In the genomic region with DNA sequence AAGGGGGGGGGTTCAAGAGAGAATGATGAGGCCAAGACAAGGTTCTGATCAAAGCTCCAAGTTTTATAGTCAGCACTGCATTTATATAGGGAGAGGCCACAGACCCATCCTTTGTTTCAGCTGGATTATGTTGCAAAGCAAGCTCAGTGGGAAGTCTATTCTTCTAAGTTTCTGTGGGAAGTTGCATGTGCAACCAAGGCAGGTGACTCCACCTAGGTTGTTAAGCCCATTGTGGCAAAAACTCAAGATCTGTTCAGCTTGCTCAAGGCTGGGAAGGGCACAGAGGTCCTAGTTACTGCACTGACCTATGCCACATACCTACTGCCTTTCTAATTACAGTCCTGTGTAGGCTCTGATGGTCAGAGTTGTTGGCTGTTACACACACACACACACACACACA, we compare ENCODE assay signal across 16 mouse cellular contexts.
"Had no signal": no experiment of that assay in that cellular context is flagged by ENCODE, and none has a peak within 500 bp of the region (broad histone marks: within the 10 kb centered on the region; RNA-seq: fewer than 3 reads in every experiment).

No protein-coding gene starts in this region.

- H3K27me3 ChIP-seq: liver, embryonic 15.5 days; lung, embryonic 15.5 days; megakaryocyte, embryonic 14.5 days; midbrain, embryonic 13.5 days; midbrain, embryonic 15.5 days; neural tube, embryonic 12.5 days; stomach, embryonic 15.5 days had no signal

- DNase-seq: lung, adult 2 months; lung, postnatal 14 days; lung, postnatal 36 days; right cerebral cortex, postnatal 14 days; thymus, adult 2 months; thymus, postnatal 25 days; thymus, postnatal 4 days had no signal

- H3K4me3 ChIP-seq: liver, embryonic 15.5 days; lung, embryonic 15.5 days; megakaryocyte, embryonic 14.5 days; midbrain, embryonic 13.5 days; midbrain, embryonic 15.5 days; neural tube, embryonic 12.5 days; stomach, embryonic 15.5 days had no signal

- H3K27ac ChIP-seq: liver, embryonic 15.5 days; lung, embryonic 15.5 days; macrophage; midbrain, embryonic 13.5 days; midbrain, embryonic 15.5 days; neural tube, embryonic 12.5 days; stomach, embryonic 15.5 days; stomach, postnatal 0 days had no signal

- H3K4me1 ChIP-seq: liver, embryonic 15.5 days; lung, embryonic 15.5 days; megakaryocyte, embryonic 14.5 days; midbrain, embryonic 13.5 days; midbrain, embryonic 15.5 days; neural tube, embryonic 12.5 days; stomach, embryonic 15.5 days had no signal

- H3K36me3 ChIP-seq: liver, embryonic 15.5 days; lung, embryonic 15.5 days; midbrain, embryonic 13.5 days; midbrain, embryonic 15.5 days; neural tube, embryonic 12.5 days; stomach, embryonic 15.5 days had no signal

- H3K9me3 ChIP-seq: liver, embryonic 15.5 days; lung, embryonic 15.5 days; megakaryocyte, embryonic 14.5 days; midbrain, embryonic 13.5 days; midbrain, embryonic 15.5 days; neural tube, embryonic 12.5 days; stomach, embryonic 15.5 days had no signal

- H3K9ac ChIP-seq: liver, embryonic 15.5 days; lung, embryonic 15.5 days; midbrain, embryonic 13.5 days; midbrain, embryonic 15.5 days; neural tube, embryonic 12.5 days; stomach, embryonic 15.5 days had no signal
